Mouse (Mus musculus) forebrain, embryonic 11.5 days (tissue): ENCODE data around the gene Arpc1a. TPM values are rescaled to one million over a fixed set of nuclear protein-coding genes. Genes with fewer than 3 reads are reported as not detected.
"Not testable (repeated sequence)": the region's sequence is repeated elsewhere in the genome, so short reads cannot be mapped to it uniquely, and the experiment has no call there.

Experiments
- ATAC-seq: fragments of 200-750 bp; cut with Nextera tagmentation; replicated peaks from 2 replicates; pipeline ENCODE4 v1.8.0; 2017; ENCODE audit warnings: moderate TSS enrichment; ENCODE audit not compliant: low FRiP score
- DNase-seq: peaks from one replicate; pipeline ENCODE4 v3.0.0-alpha.2; 2017; ENCODE audit warnings: low spot score
- H3K27ac ChIP-seq: fragments of 300-500 bp; sonication (generic); 2 replicates; pipeline ENCODE4 v1.5.1; 2014; ENCODE audit warnings: low read depth, low read length
- H3K27me3 ChIP-seq: fragments of 300-500 bp; sonication (generic); 2 replicates; pipeline ENCODE4 v1.6.1; 2014; ENCODE audit warnings: mild to moderate bottlenecking, low read length, mixed read lengths; ENCODE audit not compliant: control insufficient read depth, insufficient read depth
- H3K36me3 ChIP-seq: fragments of 300-500 bp; sonication (generic); 2 replicates; pipeline ENCODE4 v1.6.1; 2014; ENCODE audit warnings: mild to moderate bottlenecking, low read length, moderate library complexity, mixed read lengths; ENCODE audit not compliant: control insufficient read depth, insufficient read depth
- H3K4me1 ChIP-seq: fragments of 300-500 bp; sonication (generic); replicated peaks from 2 replicates; pipeline ENCODE4 v1.6.1; 2014; ENCODE audit warnings: low read length, mixed read lengths; ENCODE audit not compliant: control insufficient read depth, insufficient read depth
- H3K4me2 ChIP-seq: fragments of 300-500 bp; sonication (generic); 2 replicates; pipeline ENCODE4 v1.6.1; 2014; ENCODE audit warnings: low read depth, mild to moderate bottlenecking, low read length, moderate library complexity, mixed read lengths; ENCODE audit not compliant: severe bottlenecking
- H3K4me3 ChIP-seq: fragments of 300-500 bp; sonication (generic); 2 replicates; pipeline ENCODE4 v1.5.1; 2014; ENCODE audit warnings: low read depth, low read length
- H3K9ac ChIP-seq: fragments of 300-500 bp; sonication (generic); 2 replicates; pipeline ENCODE4 v1.6.1; 2014; ENCODE audit warnings: low read length
- H3K9me3 ChIP-seq: fragments of 300-500 bp; sonication (generic); 2 replicates; pipeline ENCODE4 v1.6.1; 2016; ENCODE audit warnings: low read length, mixed read lengths; ENCODE audit not compliant: control insufficient read depth
- WGBS: fragments of 180-500 bp; shearing (Covaris S2); extraction: QIAGEN DNeasy Blood & Tissue Kit; methylation state at CpG from one replicate; pipeline ENCODE4 v1.1.7; 2014; 5-methylcytosine and 5-hydroxymethylcytosine counted together
- polyA plus RNA-seq: library from polyadenylated mRNA; unstranded; fragments of >200 nt; fragmentation: Nextera tagmentation; extraction: Ambion mirVana; gene quantifications from 2 replicates; pipeline ENCODE4 v1.2.1, GENCODE M21; 2014

The Arpc1a gene
- 145 and 150 TPM in 2 replicates for polyA plus RNA-seq

DNA sequence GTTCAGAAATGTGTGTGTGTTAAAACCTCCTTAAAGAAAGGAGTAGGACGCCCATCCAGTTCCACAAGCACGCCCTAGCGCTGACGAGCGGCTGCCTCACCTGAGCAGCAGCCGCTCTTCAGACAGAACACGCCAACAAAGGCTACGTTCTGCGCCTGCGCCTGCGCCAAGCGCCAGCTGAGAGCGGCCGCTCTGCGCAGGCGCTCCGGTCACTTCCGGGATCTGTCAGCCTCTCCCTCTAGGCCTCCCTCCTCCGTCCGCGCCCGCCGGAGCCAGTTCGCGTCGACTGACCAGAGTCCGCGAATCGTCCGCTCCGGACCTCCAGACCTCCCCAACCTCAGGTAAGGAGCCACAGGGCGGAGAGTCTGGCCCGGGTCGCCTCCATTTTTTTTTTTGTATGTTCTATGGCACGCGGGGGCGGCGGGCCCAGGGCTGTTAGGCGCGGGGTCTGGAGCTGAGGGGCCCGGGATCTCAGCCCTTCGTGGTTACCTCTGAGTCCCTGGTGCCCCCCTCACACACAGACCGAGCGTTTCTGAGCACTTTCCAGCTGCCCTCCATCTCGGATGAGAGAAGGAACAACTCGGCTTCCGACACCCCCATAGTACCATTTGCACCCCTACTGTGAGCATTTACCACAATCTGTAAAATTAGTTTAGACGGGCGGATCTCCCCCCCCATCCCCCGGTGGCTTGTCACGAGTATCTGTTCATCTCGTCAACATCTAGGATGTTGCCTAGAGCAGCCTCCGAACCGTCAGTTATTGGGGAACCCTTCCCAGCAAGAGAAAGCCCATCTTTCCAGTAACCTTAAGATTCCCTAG lies at the start of gene Arpc1a, which contains the start of gene Kpna7:
Gene Arpc1a (plus strand): TSS at position 199 of the 820 bp plus-strand sequence.
Gene Kpna7 (minus strand): TSS at position 399 of the 820 bp plus-strand sequence.
- Histone ChIP-seq H3K4me2 (peak within 1 kb of the TSS; percentile 92), H3K27ac (no peak within 1 kb of the TSS), H3K4me3 (peak within 1 kb of the TSS; percentile 71), H3K27me3 (no peaks in the 10 kb centered on the region), H3K9ac (peak within 1 kb of the TSS; percentile 80), H3K4me1 (peaks cover 9% of the 10 kb centered on the region), H3K36me3 (no peaks in the 10 kb centered on the region), H3K9me3 (no peaks in the 10 kb centered on the region)
- ATAC-seq (peak; percentile 97), DNase-seq (peak; percentile 95)
- WGBS: under 1% methylated on average over 54 of the region's 54 CpGs

GRCm38 (mm10) chr5:145041628-145042027 lies 42.0 kb upstream of the Arpc1a start:
- WGBS: 45% methylated on average over 4 of the region's 4 CpGs
- no peaks in the 10 kb centered on the region for H3K36me3 ChIP-seq
- H3K27me3 ChIP-seq: no peaks in the 10 kb centered on the region
- H3K27ac ChIP-seq: no peak overlapping the region
- ATAC-seq (no peak), DNase-seq (peak; percentile 57)
- H3K9ac ChIP-seq: no peak overlapping the region
- H3K4me2 ChIP-seq: no peak overlapping the region
- no peak overlapping the region for H3K4me3 ChIP-seq
- H3K9me3 ChIP-seq: no peaks in the 10 kb centered on the region
- no peaks in the 10 kb centered on the region for H3K4me1 ChIP-seq

DNA sequence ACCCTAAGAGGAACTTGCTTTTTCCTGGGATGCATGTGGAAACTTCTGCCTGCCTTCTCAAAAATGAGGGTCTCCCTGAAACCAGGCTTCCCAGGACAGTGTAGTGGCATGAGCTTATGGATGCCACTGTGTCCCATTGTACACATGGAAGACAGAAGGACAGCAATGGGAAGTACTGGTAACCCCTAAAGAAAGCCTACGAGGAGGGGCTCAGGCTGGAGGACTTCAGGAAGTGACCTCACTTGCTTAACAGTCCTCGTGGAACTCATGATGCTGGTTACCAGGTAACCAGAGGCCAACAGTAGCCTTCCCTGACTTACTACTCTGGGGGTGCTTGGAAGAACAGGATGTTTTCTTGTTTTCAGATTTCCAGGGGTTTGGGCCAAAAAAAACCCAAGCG lies 40.9 kb upstream of the Arpc1a start, which contains the start of gene 1700018F24Rik:
Gene 1700018F24Rik (plus strand): TSS at position 301 of the 400 bp plus-strand sequence.
- not testable (repeated sequence) for H3K4me1 ChIP-seq, H3K9ac ChIP-seq, H3K4me2 ChIP-seq, H3K27me3 ChIP-seq, H3K4me3 ChIP-seq, DNase-seq, H3K27ac ChIP-seq, ATAC-seq, H3K9me3 ChIP-seq, H3K36me3 ChIP-seq
- 85% methylated on average over 3 of the region's 3 CpGs for WGBS

DNA sequence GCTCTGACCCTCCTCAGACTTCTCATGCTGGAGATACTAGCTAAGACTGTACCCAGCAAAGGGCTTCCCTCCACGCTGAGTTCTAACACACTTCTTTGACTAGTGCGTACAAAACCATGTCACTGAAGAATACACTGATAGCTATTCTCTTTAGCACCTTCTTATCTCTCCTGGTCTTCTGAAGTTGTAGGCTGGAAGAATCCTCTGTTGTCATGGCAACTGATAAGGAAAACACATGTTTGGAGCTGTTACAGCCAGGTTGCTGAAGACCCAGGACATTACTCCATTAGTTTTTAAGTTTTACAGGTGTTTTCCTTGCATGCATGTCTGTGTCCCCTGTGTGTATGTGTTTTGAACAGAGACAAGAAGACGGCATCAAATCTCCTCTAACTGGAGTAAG lies 29.4 kb upstream of the Arpc1a start:
- not testable (repeated sequence) for H3K4me1 ChIP-seq, H3K27ac ChIP-seq, H3K27me3 ChIP-seq, H3K9me3 ChIP-seq, DNase-seq, H3K4me3 ChIP-seq, ATAC-seq, H3K4me2 ChIP-seq, H3K36me3 ChIP-seq, H3K9ac ChIP-seq
- 90% methylated on average over 3 of the region's 3 CpGs for WGBS

DNA sequence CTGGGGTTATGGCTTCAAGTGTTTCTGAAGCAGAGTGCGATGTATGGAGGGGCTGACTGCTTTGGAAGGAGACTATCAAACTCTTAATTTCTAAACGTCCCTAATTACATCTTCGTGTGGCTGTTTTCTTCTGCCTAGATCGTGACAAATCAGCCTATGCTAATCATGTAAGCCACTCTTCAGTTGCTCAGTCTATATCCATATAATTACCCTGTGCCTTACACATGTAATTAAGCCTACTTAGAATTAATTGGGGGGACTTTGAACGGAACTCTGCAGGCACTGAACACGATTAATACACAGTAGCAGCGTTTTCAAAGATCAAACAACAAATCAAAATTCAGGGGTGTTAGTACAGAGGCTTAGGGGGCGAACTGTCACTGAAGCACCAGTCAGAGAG lies 25.7 kb upstream of the Arpc1a start:
- no peak overlapping the region for H3K4me3 ChIP-seq
- H3K9ac ChIP-seq: no peak overlapping the region
- DNase-seq (no peak), ATAC-seq (no peak)
- no peaks in the 10 kb centered on the region for H3K4me1 ChIP-seq
- no peak overlapping the region for H3K4me2 ChIP-seq
- no peaks in the 10 kb centered on the region for H3K27me3 ChIP-seq
- no peaks in the 10 kb centered on the region for H3K36me3 ChIP-seq
- WGBS: 61% methylated on average over 8 of the region's 8 CpGs
- H3K27ac ChIP-seq: no peak overlapping the region
- no peaks in the 10 kb centered on the region for H3K9me3 ChIP-seq

- H3K4me1 ChIP-seq: no peaks in the 10 kb centered on the region
- H3K4me3 ChIP-seq: no peak overlapping the region
- no peaks in the 10 kb centered on the region for H3K27me3 ChIP-seq
- no peak overlapping the region for H3K4me2 ChIP-seq
- ATAC-seq (no peak), DNase-seq (no peak)
- WGBS: 92% methylated on average over 7 of the region's 7 CpGs
- H3K27ac ChIP-seq: no peak overlapping the region
- no peak overlapping the region for H3K9ac ChIP-seq
- H3K9me3 ChIP-seq: no peaks in the 10 kb centered on the region
- no peaks in the 10 kb centered on the region for H3K36me3 ChIP-seq
Measured at GRCm38 (mm10) chr5:145058722-145059121, 24.9 kb upstream of the Arpc1a start.

DNA sequence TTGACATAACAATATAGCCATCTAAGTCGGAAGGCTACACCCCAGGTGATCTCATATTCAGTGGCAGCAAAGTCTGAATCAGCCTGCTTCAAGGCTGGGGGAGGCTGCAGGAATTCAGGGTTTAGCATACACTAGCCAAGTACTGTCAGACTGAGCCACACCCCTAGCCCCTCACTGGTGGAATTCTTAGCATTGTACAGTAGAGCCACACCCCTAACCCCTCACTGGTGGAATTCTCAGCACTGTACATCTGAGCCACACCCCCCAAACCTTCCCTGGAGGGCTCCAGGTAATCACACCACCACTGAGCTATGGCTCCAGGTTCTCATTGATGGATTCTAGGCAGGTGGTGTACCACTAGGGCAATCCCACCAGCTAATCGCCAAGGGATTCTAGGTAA lies 24.1 kb upstream of the Arpc1a start:
- H3K27ac ChIP-seq: no peak overlapping the region
- no peak for DNase-seq
- WGBS: 80% methylated on average over 2 of the region's 2 CpGs
- no peak overlapping the region for H3K9ac ChIP-seq
- H3K27me3 ChIP-seq: no peaks in the 10 kb centered on the region
- H3K9me3 ChIP-seq: no peaks in the 10 kb centered on the region
- no peaks in the 10 kb centered on the region for H3K36me3 ChIP-seq
- H3K4me3 ChIP-seq: no peak overlapping the region
- no peaks in the 10 kb centered on the region for H3K4me1 ChIP-seq
- no peak for ATAC-seq
- H3K4me2 ChIP-seq: no peak overlapping the region

GRCm38 (mm10) chr5:145064765-145065340 lies 18.8 kb upstream of the Arpc1a start:
- DNase-seq (no peak), ATAC-seq (no peak)
- Histone ChIP-seq H3K4me1 (no peaks in the 10 kb centered on the region), H3K36me3 (no peaks in the 10 kb centered on the region), H3K9ac (no peak overlapping the region), H3K4me3 (no peak overlapping the region), H3K27me3 (no peaks in the 10 kb centered on the region), H3K4me2 (no peak overlapping the region), H3K27ac (no peak overlapping the region), H3K9me3 (no peaks in the 10 kb centered on the region)
- 87% methylated on average over 1 of the region's 1 CpGs for WGBS
